Mouse (Mus musculus): ENCODE results near the gene Phyh. TPM values are rescaled to one million over a fixed set of nuclear protein-coding genes. Genes with fewer than 3 reads are reported as not detected.
A peak's percentile ranks its signal among the peaks of the same experiment; 100 is the strongest.

The Phyh gene
- total RNA-seq (2022), result 100 to 1,000 TPM; 155 to 199 (median 177) TPM

GRCm38 (mm10) chr2:4918860-4919739 is at the start of gene Phyh:
Phyh (plus strand) TSS chr2:4919019.
- peak; percentile 83 to 86 for DNase-seq (ENCODE audit: low spot score in 2 of 2)

GRCm38 (mm10) chr2:4872740-4873139 is 46.1 kb upstream of the Phyh start:
- no peak for DNase-seq (ENCODE audit: low spot score in 2 of 2)

- no peak for DNase-seq (ENCODE audit: low spot score in 2 of 2)
These were observed 45.5 kb upstream of the Phyh start for GRCm38 (mm10) chr2:4873331-4873730.

GRCm38 (mm10) chr2:4875090-4875489 is 43.7 kb upstream of the Phyh start:
- DNase-seq (ENCODE audit: low spot score in 2 of 2), result no peak

GRCm38 (mm10) chr2:4876131-4876530 is 42.7 kb upstream of the Phyh start:
- DNase-seq (ENCODE audit: low spot score in 2 of 2), result no peak

GRCm38 (mm10) chr2:4880737-4881349 is 38.0 kb upstream of the Phyh start:
- DNase-seq (ENCODE audit: low spot score in 2 of 2), result peak in 1 of 2 experiments; percentile 6

GRCm38 (mm10) chr2:4881350-4882248 is 37.2 kb upstream of the Phyh start, which contains the start of gene Sephs1:
Sephs1 (plus strand) TSS chr2:4881564.
- DNase-seq (ENCODE audit: low spot score in 2 of 2), result peak; percentile 69 to 81

GRCm38 (mm10) chr2:4882249-4882791 is 36.5 kb upstream of the Phyh start:
- peak; percentile 56 to 63 for DNase-seq (ENCODE audit: low spot score in 2 of 2)

- no peak for DNase-seq (ENCODE audit: low spot score in 2 of 2)
These were observed 35.7 kb upstream of the Phyh start for GRCm38 (mm10) chr2:4883009-4883704.

- DNase-seq (ENCODE audit: low spot score in 2 of 2), result no peak
These were observed 31.9 kb upstream of the Phyh start for GRCm38 (mm10) chr2:4886896-4887295.

GRCm38 (mm10) chr2:4895598-4895997 is 23.2 kb upstream of the Phyh start:
- no peak for DNase-seq (ENCODE audit: low spot score in 2 of 2)

GRCm38 (mm10) chr2:4896970-4897369 is 21.8 kb upstream of the Phyh start:
- no peak for DNase-seq (ENCODE audit: low spot score in 2 of 2)

GRCm38 (mm10) chr2:4900624-4901023 is 18.2 kb upstream of the Phyh start:
- DNase-seq (ENCODE audit: low spot score in 2 of 2), result no peak

GRCm38 (mm10) chr2:4902346-4902745 is 16.5 kb upstream of the Phyh start:
- DNase-seq (ENCODE audit: low spot score in 2 of 2), result no peak

- DNase-seq (ENCODE audit: low spot score in 2 of 2), result no peak
These were observed 11.7 kb upstream of the Phyh start for GRCm38 (mm10) chr2:4907120-4907519.

- DNase-seq (ENCODE audit: low spot score in 2 of 2), result no peak
These were observed 10.9 kb upstream of the Phyh start for GRCm38 (mm10) chr2:4907916-4908315.

GRCm38 (mm10) chr2:4908771-4909315 is 10.0 kb upstream of the Phyh start:
- no peak for DNase-seq (ENCODE audit: low spot score in 2 of 2)

- DNase-seq (ENCODE audit: low spot score in 2 of 2), result no peak
These were observed 8.9 kb upstream of the Phyh start for GRCm38 (mm10) chr2:4909909-4910308.

- DNase-seq (ENCODE audit: low spot score in 2 of 2), result no peak
These were observed 8.3 kb upstream of the Phyh start for GRCm38 (mm10) chr2:4910521-4910920.

GRCm38 (mm10) chr2:4913949-4914348 is 4.9 kb upstream of the Phyh start:
- no peak for DNase-seq (ENCODE audit: low spot score in 2 of 2)
